Mouse (Mus musculus) midbrain, embryonic 13.5 days (tissue): ENCODE measurements around the gene Bmpr1a. TPM values are rescaled to one million over a fixed set of nuclear protein-coding genes. Genes with fewer than 3 reads are reported as not detected.

ENCODE experiments used
- ATAC-seq: fragments of 200-750 bp; cut with Nextera tagmentation; 2 replicates; pipeline ENCODE4 v1.8.0; 2017; ENCODE audit warnings: mild to moderate bottlenecking, moderate TSS enrichment, moderate library complexity
- H3K27ac ChIP-seq: fragments of 300-500 bp; sonication (generic); 2 replicates; pipeline ENCODE4 v1.5.1; 2015; ENCODE audit warnings: inconsistent platforms, mild to moderate bottlenecking, moderate library complexity
- H3K27me3 ChIP-seq: fragments of 300-500 bp; sonication (generic); 2 replicates; pipeline ENCODE4 v1.6.1; 2015; ENCODE audit warnings: mild to moderate bottlenecking, inconsistent platforms
- H3K36me3 ChIP-seq: fragments of 300-500 bp; sonication (generic); 2 replicates; pipeline ENCODE4 v1.6.1; 2015; ENCODE audit warnings: mild to moderate bottlenecking, inconsistent platforms
- H3K4me1 ChIP-seq: fragments of 300-500 bp; sonication (generic); replicated peaks from 2 replicates; pipeline ENCODE4 v1.6.1; 2015; ENCODE audit warnings: inconsistent platforms
- H3K4me2 ChIP-seq: fragments of 300-500 bp; sonication (generic); replicated peaks from 2 replicates; pipeline ENCODE4 v1.6.1; 2015; ENCODE audit warnings: moderate library complexity, mild to moderate bottlenecking, inconsistent platforms
- H3K4me3 ChIP-seq: fragments of 300-500 bp; sonication (generic); replicated peaks from 2 replicates; pipeline ENCODE4 v1.5.1; 2015; ENCODE audit warnings: mild to moderate bottlenecking, inconsistent platforms
- H3K9ac ChIP-seq: fragments of 300-500 bp; sonication (generic); replicated peaks from 2 replicates; pipeline ENCODE4 v1.6.1; 2015; ENCODE audit warnings: mild to moderate bottlenecking, inconsistent platforms
- H3K9me3 ChIP-seq: fragments of 300-500 bp; sonication (generic); 2 replicates; pipeline ENCODE4 v1.6.1; 2016; ENCODE audit warnings: mild to moderate bottlenecking, inconsistent platforms
- WGBS: fragments of 180-500 bp; shearing (Covaris S2); methylation state at CpG from one replicate; pipeline ENCODE4 v1.1.7; 2015; 5-methylcytosine and 5-hydroxymethylcytosine counted together
- polyA plus RNA-seq: library from polyadenylated mRNA; unstranded; fragments of >200 nt; fragmentation: Nextera tagmentation; extraction: Ambion mirVana; gene quantifications from 2 replicates; pipeline ENCODE4 v1.2.1, GENCODE M21; 2015

Bmpr1a gene
- polyA plus RNA-seq, 1 experiment from 2014 or later, result 21.4 TPM

GRCm38 (mm10) chr14:34504377-34504776, 1.2 kb upstream of the Bmpr1a start:
- Histone ChIP-seq H3K4me2 (no peak overlapping the region), H3K36me3 (no peaks in the 10 kb centered on the region), H3K4me1 (peaks cover 41% of the 10 kb centered on the region), H3K9ac (no peak overlapping the region), H3K4me3 (no peak overlapping the region), H3K27me3 (no peaks in the 10 kb centered on the region), H3K27ac (no peak overlapping the region), H3K9me3 (no peaks in the 10 kb centered on the region)
- WGBS, result 90% methylated on average over 5 of the region's 5 CpGs
- no peak for ATAC-seq

- Histone ChIP-seq H3K27me3 (no peaks in the 10 kb centered on the region), H3K4me2 (peak overlapping the region; percentile 17), H3K9ac (no peak overlapping the region), H3K9me3 (no peaks in the 10 kb centered on the region), H3K36me3 (no peaks in the 10 kb centered on the region), H3K4me1 (peaks cover 43% of the 10 kb centered on the region), H3K4me3 (peak overlapping the region; percentile 90; the same call in 1 of the 2 replicates), H3K27ac (no peak overlapping the region)
- ATAC-seq, result no peak
- WGBS, result 34% methylated on average over 6 of the region's 6 CpGs
Measured at GRCm38 (mm10) chr14:34503759-34504158, 618 bp upstream of the Bmpr1a start.

GRCm38 (mm10) chr14:34502475-34503324, 441 bp downstream of the Bmpr1a start:
- peak overlapping the region; percentile 96 for H3K27ac ChIP-seq
- H3K36me3 ChIP-seq, result no peaks in the 10 kb centered on the region
- no peaks in the 10 kb centered on the region for H3K9me3 ChIP-seq
- peaks cover 41% of the 10 kb centered on the region for H3K4me1 ChIP-seq
- no peaks in the 10 kb centered on the region for H3K27me3 ChIP-seq
- ATAC-seq, result peak; percentile 91
- H3K4me2 ChIP-seq, result peak overlapping the region; percentile 62
- H3K4me3 ChIP-seq, result peak overlapping the region; percentile 90
- under 1% methylated on average over 84 of the region's 115 CpGs for WGBS
- peak overlapping the region; percentile 93 for H3K9ac ChIP-seq

- no peaks in the 10 kb centered on the region for H3K9me3 ChIP-seq
- H3K4me1 ChIP-seq, result peaks cover 48% of the 10 kb centered on the region
- peak overlapping the region; percentile 96 for H3K27ac ChIP-seq
- ATAC-seq, result peak; percentile 59
- WGBS, result under 1% methylated on average over 76 of the region's 77 CpGs
- peak overlapping the region; percentile 90 for H3K4me3 ChIP-seq
- H3K36me3 ChIP-seq, result no peaks in the 10 kb centered on the region
- H3K4me2 ChIP-seq, result peak overlapping the region; percentile 62
- no peaks in the 10 kb centered on the region for H3K27me3 ChIP-seq
- peak overlapping the region; percentile 93 for H3K9ac ChIP-seq
Measured at GRCm38 (mm10) chr14:34501804-34502474, 1.2 kb downstream of the Bmpr1a start.

GRCm38 (mm10) chr14:34501447-34501803, 1.7 kb downstream of the Bmpr1a start:
- Histone ChIP-seq H3K4me3 (peak overlapping the region; percentile 90), H3K9ac (peak overlapping the region; percentile 93), H3K4me2 (peak overlapping the region; percentile 62), H3K9me3 (no peaks in the 10 kb centered on the region), H3K27me3 (no peaks in the 10 kb centered on the region), H3K4me1 (peaks cover 50% of the 10 kb centered on the region), H3K36me3 (no peaks in the 10 kb centered on the region), H3K27ac (peak overlapping the region; percentile 96)
- under 1% methylated on average over 16 of the region's 16 CpGs for WGBS
- no peak for ATAC-seq

GRCm38 (mm10) chr14:34500309-34500708, 2.8 kb downstream of the Bmpr1a start:
- H3K36me3 ChIP-seq, result no peaks in the 10 kb centered on the region
- H3K4me2 ChIP-seq, result peak overlapping the region; percentile 62
- H3K4me1 ChIP-seq, result peaks cover 57% of the 10 kb centered on the region
- ATAC-seq, result no peak
- WGBS, result 2% methylated on average over 4 of the region's 4 CpGs
- no peak overlapping the region for H3K27ac ChIP-seq
- H3K9me3 ChIP-seq, result no peaks in the 10 kb centered on the region
- H3K27me3 ChIP-seq, result no peaks in the 10 kb centered on the region
- H3K9ac ChIP-seq, result peak overlapping the region; percentile 48; the same call in 1 of the 2 replicates
- peak overlapping the region; percentile 90 for H3K4me3 ChIP-seq

GRCm38 (mm10) chr14:34499664-34500063, 3.5 kb downstream of the Bmpr1a start:
- ATAC-seq, result no peak
- Histone ChIP-seq H3K4me1 (peaks cover 57% of the 10 kb centered on the region), H3K9ac (no peak overlapping the region), H3K4me3 (peak overlapping the region; percentile 90), H3K27ac (no peak overlapping the region), H3K27me3 (no peaks in the 10 kb centered on the region), H3K36me3 (no peaks in the 10 kb centered on the region), H3K9me3 (no peaks in the 10 kb centered on the region), H3K4me2 (peak overlapping the region; percentile 62)
- WGBS, result 59% methylated on average over 4 of the region's 4 CpGs

GRCm38 (mm10) chr14:34497346-34497745, 5.8 kb downstream of the Bmpr1a start:
- no peaks in the 10 kb centered on the region for H3K36me3 ChIP-seq
- peaks cover 48% of the 10 kb centered on the region for H3K4me1 ChIP-seq
- no peaks in the 10 kb centered on the region for H3K9me3 ChIP-seq
- WGBS, result 85% methylated on average over 3 of the region's 3 CpGs
- no peaks in the 10 kb centered on the region for H3K27me3 ChIP-seq
- H3K4me2 ChIP-seq, result no peak overlapping the region
- no peak for ATAC-seq
- no peak overlapping the region for H3K4me3 ChIP-seq
- H3K9ac ChIP-seq, result no peak overlapping the region
- H3K27ac ChIP-seq, result no peak overlapping the region

- H3K4me3 ChIP-seq, result no peak overlapping the region
- H3K36me3 ChIP-seq, result no peaks in the 10 kb centered on the region
- 93% methylated on average over 3 of the region's 3 CpGs for WGBS
Measured at GRCm38 (mm10) chr14:34493682-34494081, 9.5 kb downstream of the Bmpr1a start.

GRCm38 (mm10) chr14:34492688-34493087, 10.5 kb downstream of the Bmpr1a start:
- no peak overlapping the region for H3K4me3 ChIP-seq
- no peaks in the 10 kb centered on the region for H3K36me3 ChIP-seq
- WGBS, result 92% methylated on average over 2 of the region's 2 CpGs
- H3K4me1 ChIP-seq, result peaks cover 27% of the 10 kb centered on the region; the same call in 1 of the 2 replicates
- no peak overlapping the region for H3K27ac ChIP-seq
- H3K9me3 ChIP-seq, result no peaks in the 10 kb centered on the region
- H3K27me3 ChIP-seq, result no peaks in the 10 kb centered on the region
- no peak overlapping the region for H3K9ac ChIP-seq
- no peak overlapping the region for H3K4me2 ChIP-seq
- ATAC-seq, result no peak

More at GRCm38 (mm10) chr14:34493682-34494081, 9.5 kb downstream of the Bmpr1a start:
- no peak for ATAC-seq
- peaks cover 35% of the 10 kb centered on the region for H3K4me1 ChIP-seq
- no peaks in the 10 kb centered on the region for H3K9me3 ChIP-seq
- H3K27me3 ChIP-seq, result no peaks in the 10 kb centered on the region
- no peak overlapping the region for H3K27ac ChIP-seq
- H3K4me2 ChIP-seq, result no peak overlapping the region
- no peak overlapping the region for H3K9ac ChIP-seq

GRCm38 (mm10) chr14:34490965-34491364, 12.2 kb downstream of the Bmpr1a start:
- Histone ChIP-seq H3K27me3 (no peaks in the 10 kb centered on the region), H3K4me1 (peaks cover 16% of the 10 kb centered on the region; the same call in 1 of the 2 replicates), H3K9ac (no peak overlapping the region), H3K4me2 (no peak overlapping the region), H3K36me3 (no peaks in the 10 kb centered on the region), H3K9me3 (no peaks in the 10 kb centered on the region), H3K4me3 (no peak overlapping the region), H3K27ac (no peak overlapping the region)
- WGBS, result 78% methylated on average over 1 of the region's 1 CpGs
- no peak for ATAC-seq

GRCm38 (mm10) chr14:34489928-34490327, 13.2 kb downstream of the Bmpr1a start:
- no peak for ATAC-seq
- Histone ChIP-seq H3K4me1 (peaks cover 15% of the 10 kb centered on the region; the same call in 1 of the 2 replicates), H3K9ac (no peak overlapping the region), H3K4me3 (no peak overlapping the region), H3K27me3 (no peaks in the 10 kb centered on the region), H3K36me3 (no peaks in the 10 kb centered on the region), H3K9me3 (no peaks in the 10 kb centered on the region), H3K27ac (no peak overlapping the region), H3K4me2 (no peak overlapping the region)
- WGBS, result 83% methylated on average over 2 of the region's 2 CpGs
